Mouse (Mus musculus): ENCODE measurements around the gene Gm26558. TPM values are rescaled to one million over a fixed set of nuclear protein-coding genes. Genes with fewer than 3 reads are reported as not detected.

Gm26558 gene
- total and polyA plus RNA-seq, 2 experiments from 2014 or later, result 1.6 to 6.5 TPM

DNA sequence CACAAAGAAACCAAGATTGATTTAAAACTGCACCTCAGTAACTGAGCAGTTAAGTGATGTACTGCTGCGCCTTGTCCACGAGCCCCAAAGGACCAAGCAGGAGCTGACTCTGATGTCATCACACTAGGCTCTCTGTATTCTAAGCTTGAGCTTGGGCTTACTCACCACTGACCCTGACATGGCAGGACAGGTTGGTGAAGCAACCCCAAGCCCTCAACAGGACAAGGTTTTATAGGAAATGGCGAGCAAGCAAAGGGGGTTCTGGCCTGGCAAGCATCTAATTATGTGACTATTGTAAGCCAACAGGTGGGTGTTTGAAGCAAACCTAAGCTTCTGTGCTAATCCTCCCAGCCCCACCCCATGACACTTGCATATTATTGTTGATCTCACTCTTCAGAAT is 38.9 kb upstream of the Gm26558 start:
- DNase-seq (ENCODE audit: low spot score), result no peak
- H3K4me1 ChIP-seq (ENCODE audit: insufficient read depth, low read length), result peaks cover 3% of the 10 kb centered on the region; the same call in 1 of the 2 replicates
- no peak overlapping the region for H3K4me3 ChIP-seq (ENCODE audit: low read depth, low read length)
- H3K4me2 ChIP-seq (ENCODE audit: low read depth, low read length, poor library complexity, severe bottlenecking), result no peak overlapping the region
- no peaks in the 10 kb centered on the region for H3K9me3 ChIP-seq (ENCODE audit: low read length)
- no peak for TF ChIP-seq CTCF (IDR thresholded peaks at IDR 0.05)
- 90% methylated on average over 3 of the region's 3 CpGs for WGBS
- no peaks in the 10 kb centered on the region for H3K36me3 ChIP-seq (ENCODE audit: insufficient read depth, low read length)
- H3K9ac ChIP-seq (replicated peaks; ENCODE audit: low read length, poor library complexity, severe bottlenecking), result no peak overlapping the region
- no peaks in the 10 kb centered on the region for H3K27me3 ChIP-seq (ENCODE audit: insufficient read depth, low read length)
- H3K27ac ChIP-seq (ENCODE audit: low read depth, low read length), result no peak overlapping the region
- no peak for ATAC-seq (ENCODE audit: low FRiP score)

DNA sequence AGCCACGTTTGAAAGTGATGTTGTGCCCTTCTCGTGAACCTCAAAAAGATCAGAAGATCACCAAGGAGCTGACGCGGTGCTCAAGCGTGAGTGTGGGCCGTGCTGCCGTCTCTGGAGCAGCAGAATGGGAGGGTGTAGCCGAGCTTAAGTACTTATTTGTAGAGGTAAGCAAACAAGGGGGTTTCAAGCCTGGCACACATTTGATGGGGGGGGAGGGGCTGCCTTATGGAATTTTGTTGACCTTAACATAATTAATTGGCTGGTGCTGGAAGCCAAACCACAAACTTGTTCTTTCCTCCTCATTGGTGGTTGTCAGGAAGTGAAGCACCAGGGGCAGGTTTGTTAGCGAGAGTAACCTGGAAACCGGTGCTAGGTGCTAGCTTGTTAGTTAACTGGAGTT is 33.8 kb upstream of the Gm26558 start:
- H3K4me3 ChIP-seq (ENCODE audit: low read depth, low read length), result no peak overlapping the region
- H3K4me1 ChIP-seq (ENCODE audit: insufficient read depth, low read length), result no peaks in the 10 kb centered on the region
- no peak overlapping the region for H3K9ac ChIP-seq (replicated peaks; ENCODE audit: low read length, poor library complexity, severe bottlenecking)
- H3K9me3 ChIP-seq (ENCODE audit: low read length), result no peaks in the 10 kb centered on the region
- H3K27ac ChIP-seq (ENCODE audit: low read depth, low read length), result no peak overlapping the region
- TF ChIP-seq CTCF (IDR thresholded peaks at IDR 0.05), result no peak
- DNase-seq (ENCODE audit: low spot score), result no peak
- WGBS, result 93% methylated on average over 10 of the region's 10 CpGs
- H3K4me2 ChIP-seq (ENCODE audit: low read depth, low read length, poor library complexity, severe bottlenecking), result no peak overlapping the region
- ATAC-seq (ENCODE audit: low FRiP score), result no peak
- peaks cover 15% of the 10 kb centered on the region for H3K36me3 ChIP-seq (ENCODE audit: insufficient read depth, low read length)
- H3K27me3 ChIP-seq (ENCODE audit: insufficient read depth, low read length), result no peaks in the 10 kb centered on the region

DNA sequence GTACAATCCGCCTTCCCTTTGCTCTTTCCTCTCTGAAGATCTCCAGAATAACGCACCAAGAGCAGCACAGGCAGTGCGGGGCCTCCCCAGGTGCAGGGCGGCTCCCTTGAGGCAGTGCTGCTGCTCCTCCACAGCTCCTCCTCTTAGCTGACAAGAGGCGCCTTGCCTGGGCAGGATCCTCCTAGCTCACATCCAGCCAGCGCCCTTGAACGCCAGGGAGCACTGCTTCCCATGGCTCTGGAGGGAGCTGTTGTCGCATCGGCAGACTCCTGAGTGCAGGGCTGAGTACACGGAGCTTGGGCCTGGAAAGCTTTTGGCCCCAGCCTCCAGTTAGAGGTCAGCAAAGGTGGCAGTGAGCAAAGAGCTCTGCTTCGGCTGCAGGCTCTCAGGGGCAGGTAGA is 28.3 kb upstream of the Gm26558 start:
- 86% methylated on average over 11 of the region's 11 CpGs for WGBS
- Histone ChIP-seq H3K9me3 (ENCODE audit: low read length) (no peaks in the 10 kb centered on the region), H3K4me1 (ENCODE audit: insufficient read depth, low read length) (no peaks in the 10 kb centered on the region), H3K4me2 (ENCODE audit: low read depth, low read length, poor library complexity, severe bottlenecking) (no peak overlapping the region), H3K9ac (replicated peaks; ENCODE audit: low read length, poor library complexity, severe bottlenecking) (no peak overlapping the region), H3K36me3 (ENCODE audit: insufficient read depth, low read length) (peaks cover 52% of the 10 kb centered on the region), H3K27ac (ENCODE audit: low read depth, low read length) (no peak overlapping the region), H3K27me3 (ENCODE audit: insufficient read depth, low read length) (no peaks in the 10 kb centered on the region), H3K4me3 (ENCODE audit: low read depth, low read length) (no peak overlapping the region)
- TF ChIP-seq CTCF (IDR thresholded peaks at IDR 0.05), result no peak
- DNase-seq (ENCODE audit: low spot score), result no peak
- no peak for ATAC-seq (ENCODE audit: low FRiP score)

DNA sequence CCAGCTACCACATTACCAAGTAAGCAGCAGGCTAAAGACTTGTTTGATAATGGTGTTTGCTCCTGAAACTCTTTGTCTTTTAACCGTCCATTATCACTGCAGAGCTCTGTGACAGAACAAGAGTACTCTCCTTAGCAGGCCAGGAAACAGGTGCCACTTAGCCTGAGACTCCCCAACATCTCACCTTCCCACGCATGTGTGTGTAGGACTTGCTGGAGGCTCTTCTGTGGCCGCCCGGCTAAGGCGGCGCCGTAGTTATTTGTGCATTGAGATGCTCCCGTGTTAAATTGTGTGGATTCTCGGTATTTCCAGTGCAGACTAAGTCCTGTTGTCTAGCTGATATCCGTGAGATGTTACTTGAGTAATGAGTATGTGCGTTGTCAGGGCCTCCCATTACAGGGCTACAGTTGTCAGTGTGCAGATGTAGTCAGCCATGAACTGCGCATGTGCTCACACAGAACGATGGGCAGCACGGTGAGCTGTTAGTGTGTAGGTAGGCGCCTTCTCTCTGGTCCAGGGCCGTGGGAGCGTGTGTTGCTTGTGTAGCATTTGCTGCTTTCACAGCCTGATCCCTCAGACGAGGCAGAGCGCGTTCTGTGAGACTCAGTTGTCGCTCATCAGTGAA is 26.7 kb upstream of the Gm26558 start:
- no peak overlapping the region for H3K27ac ChIP-seq (ENCODE audit: low read depth, low read length)
- H3K4me3 ChIP-seq (ENCODE audit: low read depth, low read length), result no peak overlapping the region
- no peaks in the 10 kb centered on the region for H3K9me3 ChIP-seq (ENCODE audit: low read length)
- DNase-seq (ENCODE audit: low spot score) (no peak), ATAC-seq (ENCODE audit: low FRiP score) (no peak)
- no peak overlapping the region for H3K9ac ChIP-seq (replicated peaks; ENCODE audit: low read length, poor library complexity, severe bottlenecking)
- no peaks in the 10 kb centered on the region for H3K27me3 ChIP-seq (ENCODE audit: insufficient read depth, low read length)
- H3K36me3 ChIP-seq (ENCODE audit: insufficient read depth, low read length), result peaks cover 66% of the 10 kb centered on the region
- no peaks in the 10 kb centered on the region for H3K4me1 ChIP-seq (ENCODE audit: insufficient read depth, low read length)
- 92% methylated on average over 21 of the region's 21 CpGs for WGBS
- H3K4me2 ChIP-seq (ENCODE audit: low read depth, low read length, poor library complexity, severe bottlenecking), result no peak overlapping the region
- TF ChIP-seq CTCF (IDR thresholded peaks at IDR 0.05), result no peak

DNA sequence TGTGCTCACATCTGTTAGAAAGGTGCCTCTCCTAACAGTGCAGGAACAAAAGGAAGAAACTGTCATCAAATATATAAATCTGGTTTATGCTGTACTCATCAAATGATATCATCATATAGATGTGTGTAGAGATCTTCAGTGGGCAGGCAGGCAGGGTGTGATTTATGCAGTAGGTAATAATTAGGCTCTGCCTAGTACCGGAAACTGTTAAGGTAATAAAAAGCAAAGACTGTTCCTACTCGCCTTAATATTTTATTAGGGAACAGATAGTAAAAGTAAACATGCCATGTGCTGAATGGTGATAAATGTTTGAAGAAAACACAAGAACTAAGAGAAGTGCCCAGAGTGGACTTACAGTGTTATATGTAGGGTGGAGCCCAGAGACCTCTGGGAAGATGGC is 20.4 kb upstream of the Gm26558 start:
- no peak overlapping the region for H3K4me3 ChIP-seq (ENCODE audit: low read depth, low read length)
- TF ChIP-seq CTCF (IDR thresholded peaks at IDR 0.05), result no peak
- WGBS, result 86% methylated on average over 2 of the region's 2 CpGs
- no peak for DNase-seq (ENCODE audit: low spot score)
- no peaks in the 10 kb centered on the region for H3K9me3 ChIP-seq (ENCODE audit: low read length)
- H3K27ac ChIP-seq (ENCODE audit: low read depth, low read length), result no peak overlapping the region
- no peaks in the 10 kb centered on the region for H3K27me3 ChIP-seq (ENCODE audit: insufficient read depth, low read length)
- no peak overlapping the region for H3K9ac ChIP-seq (replicated peaks; ENCODE audit: low read length, poor library complexity, severe bottlenecking)
- no peak overlapping the region for H3K4me2 ChIP-seq (ENCODE audit: low read depth, low read length, poor library complexity, severe bottlenecking)
- no peak for ATAC-seq (ENCODE audit: low FRiP score)
- no peaks in the 10 kb centered on the region for H3K4me1 ChIP-seq (ENCODE audit: insufficient read depth, low read length)
- H3K36me3 ChIP-seq (ENCODE audit: insufficient read depth, low read length), result peaks cover 59% of the 10 kb centered on the region

DNA sequence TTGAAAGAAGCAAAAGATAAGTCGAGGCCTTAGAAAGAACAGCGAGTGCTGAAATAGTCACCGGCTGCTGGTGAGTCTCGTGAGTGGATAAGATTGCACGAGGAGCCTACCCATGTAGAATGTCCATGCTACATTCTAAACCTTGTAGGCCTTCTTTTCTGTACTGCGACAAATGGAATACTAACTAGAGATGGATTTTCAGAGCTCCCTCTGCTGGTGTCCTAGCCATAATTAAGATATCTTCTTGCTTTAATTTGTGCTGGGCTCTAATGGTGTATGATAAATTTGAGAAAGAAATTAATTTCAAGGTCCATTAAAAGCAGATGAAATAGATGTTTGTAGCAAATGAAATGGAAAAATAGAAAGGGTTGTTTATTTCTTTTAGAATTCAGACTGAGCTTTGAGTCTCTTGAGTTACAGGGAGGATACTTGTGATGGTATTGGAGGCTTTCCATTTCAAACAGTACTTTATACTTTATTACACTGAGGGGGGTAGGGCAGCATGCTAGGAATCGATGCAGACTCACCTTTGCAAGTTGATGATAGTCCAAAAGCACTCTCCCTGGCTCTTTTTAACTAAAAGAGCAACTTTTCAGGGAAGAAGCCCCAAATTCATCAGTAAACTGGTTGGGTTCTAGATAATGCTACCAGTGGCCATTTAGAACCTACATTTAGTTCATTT is 11.7 kb upstream of the Gm26558 start:
- H3K4me3 ChIP-seq (ENCODE audit: low read depth, low read length), result no peak overlapping the region
- no peaks in the 10 kb centered on the region for H3K27me3 ChIP-seq (ENCODE audit: insufficient read depth, low read length)
- no peaks in the 10 kb centered on the region for H3K4me1 ChIP-seq (ENCODE audit: insufficient read depth, low read length)
- no peak overlapping the region for H3K9ac ChIP-seq (replicated peaks; ENCODE audit: low read length, poor library complexity, severe bottlenecking)
- DNase-seq (ENCODE audit: low spot score), result peak; percentile 53
- WGBS, result 68% methylated on average over 7 of the region's 7 CpGs
- no peak overlapping the region for H3K27ac ChIP-seq (ENCODE audit: low read depth, low read length)
- ATAC-seq (ENCODE audit: low FRiP score), result no peak
- no peaks in the 10 kb centered on the region for H3K9me3 ChIP-seq (ENCODE audit: low read length)
- peak; percentile 67 for TF ChIP-seq CTCF (IDR thresholded peaks at IDR 0.05)
- H3K4me2 ChIP-seq (ENCODE audit: low read depth, low read length, poor library complexity, severe bottlenecking), result no peak overlapping the region
- H3K36me3 ChIP-seq (ENCODE audit: insufficient read depth, low read length), result peaks cover 4% of the 10 kb centered on the region

Data from midbrain, postnatal 0 days (tissue).